Mouse (Mus musculus) ES-E14 (cell line): Measurements from ENCODE around the gene Itm2b.

Experiments used
- CHD2 ChIP-seq: IDR thresholded peaks from 2 replicates; pipeline ENCODE4 v1.6.1; 2014; ENCODE audit warnings: mild to moderate bottlenecking, low read depth, low read length, inconsistent platforms
- MAFK ChIP-seq: IDR thresholded peaks from 2 replicates; pipeline ENCODE4 v1.6.1; 2014; ENCODE audit warnings: mild to moderate bottlenecking, low read depth, low read length, inconsistent platforms; ENCODE audit not compliant: insufficient read depth
- ZC3H11A ChIP-seq: IDR thresholded peaks from 2 replicates; pipeline ENCODE4 v1.6.1; 2012; ENCODE audit warnings: low read depth, mild to moderate bottlenecking, inconsistent platforms, low read length, borderline replicate concordance

DNA sequence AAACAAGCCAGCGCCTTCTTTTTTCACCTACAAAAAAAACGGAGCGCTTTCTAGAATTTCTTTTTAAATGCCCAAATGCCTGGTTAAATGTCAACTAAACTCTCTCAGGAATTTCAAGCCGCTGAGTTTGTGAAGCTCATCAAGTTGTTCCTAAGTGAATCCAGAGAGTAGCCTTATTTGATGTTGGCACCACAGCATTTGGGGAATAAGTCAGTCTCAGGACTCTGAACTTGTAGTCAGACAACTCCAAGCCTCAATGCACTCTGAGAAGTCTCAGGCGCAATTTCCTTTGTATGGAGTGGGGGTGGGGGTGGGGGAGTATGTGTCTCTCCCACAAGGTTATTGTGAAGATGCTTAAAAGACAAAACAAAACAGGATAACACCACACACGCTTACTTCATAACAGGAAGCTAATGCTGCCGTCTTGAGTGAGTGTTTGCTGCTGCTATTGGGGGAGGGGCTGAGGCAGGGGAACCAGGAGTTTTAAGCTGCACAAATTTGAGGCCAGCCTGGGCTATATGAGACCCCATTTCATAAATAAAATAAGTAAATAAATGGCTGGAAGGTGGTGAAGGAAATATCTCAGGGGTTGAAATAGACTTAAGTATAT is 35.9 kb downstream of the Itm2b start:
- TF ChIP-seq MAFK (no peak), CHD2 (no peak), ZC3H11A (no peak)
